Mouse (Mus musculus) lung, embryonic 14.5 days (tissue): Measurements from ENCODE around the gene Uggt1. TPM values are rescaled to one million over a fixed set of nuclear protein-coding genes. Genes with fewer than 3 reads are reported as not detected.
A peak's percentile ranks its signal among the peaks of the same experiment; 100 is the strongest.

Experiments used
- ATAC-seq: fragments of 200-750 bp; cut with Nextera tagmentation; 2 replicates; pipeline ENCODE4 v1.8.0; 2017; ENCODE audit warnings: mild to moderate bottlenecking, moderate TSS enrichment, moderate library complexity; ENCODE audit not compliant: insufficient read depth
- DNase-seq: peaks from one replicate; pipeline ENCODE4 v3.0.0-alpha.2; 2015
- H3K27ac ChIP-seq: fragments of 300-500 bp; sonication (generic); 2 replicates; pipeline ENCODE4 v1.5.1; 2014; ENCODE audit warnings: low read depth, mild to moderate bottlenecking, moderate library complexity
- H3K27me3 ChIP-seq: fragments of 300-500 bp; sonication (generic); 2 replicates; pipeline ENCODE4 v1.6.1; 2014; ENCODE audit warnings: low read length, control low read depth; ENCODE audit not compliant: insufficient read depth
- H3K36me3 ChIP-seq: fragments of 300-500 bp; sonication (generic); 2 replicates; pipeline ENCODE4 v1.6.1; 2014; ENCODE audit warnings: control low read depth; ENCODE audit not compliant: insufficient read depth
- H3K4me1 ChIP-seq: fragments of 300-500 bp; sonication (generic); 2 replicates; pipeline ENCODE4 v1.6.1; 2014; ENCODE audit warnings: antibody characterized with exemption, control low read depth; ENCODE audit not compliant: insufficient read depth
- H3K4me2 ChIP-seq: fragments of 300-500 bp; sonication (generic); 2 replicates; pipeline ENCODE4 v1.6.1; 2014; ENCODE audit warnings: mild to moderate bottlenecking
- H3K4me3 ChIP-seq: fragments of 300-500 bp; sonication (generic); 2 replicates; pipeline ENCODE4 v1.5.1; 2014; ENCODE audit warnings: low read depth, low read length
- H3K9ac ChIP-seq: fragments of 300-500 bp; sonication (generic); 2 replicates; pipeline ENCODE4 v1.6.1; 2014
- H3K9me3 ChIP-seq: fragments of 300-500 bp; sonication (generic); 2 replicates; pipeline ENCODE4 v1.6.1; 2016; ENCODE audit warnings: low read depth, low read length, control low read depth
- CTCF ChIP-seq: IDR thresholded peaks from 2 replicates; pipeline ENCODE4 v1.5.1; 2016; ENCODE audit warnings: antibody characterized with exemption, low read depth
- WGBS: fragments of 180-500 bp; shearing (Covaris S2); extraction: QIAGEN DNeasy Blood & Tissue Kit; methylation state at CpG from one replicate; pipeline ENCODE4 v1.1.7; 2014; 5-methylcytosine and 5-hydroxymethylcytosine counted together
- polyA plus RNA-seq: library from polyadenylated mRNA; unstranded; fragments of >200 nt; fragmentation: Nextera tagmentation; extraction: Ambion mirVana; gene quantifications from 2 replicates; pipeline ENCODE4 v1.2.1, GENCODE M21; 2014

Uggt1 gene
- polyA plus RNA-seq, 1 experiment from 2014 or later, result 80.4 TPM

DNA sequence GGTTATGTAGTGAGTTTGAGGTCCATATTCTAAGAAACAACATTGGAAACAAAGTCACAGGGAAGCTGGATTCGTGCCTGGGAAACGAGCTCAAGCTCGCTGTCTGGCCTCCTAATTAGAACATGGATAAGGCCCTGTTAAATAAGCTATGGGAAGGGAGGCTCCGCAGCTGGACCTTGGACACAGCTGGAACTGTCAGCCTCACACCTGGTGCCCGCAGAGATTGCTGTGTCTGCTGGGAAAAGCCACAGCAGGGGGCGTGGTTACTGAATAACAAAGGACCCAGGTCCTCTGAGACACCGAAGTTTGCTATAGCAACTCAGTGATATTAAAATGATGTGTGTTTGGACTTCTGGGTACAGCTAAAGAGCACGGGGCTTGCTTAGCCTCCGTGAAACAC lies 6.9 kb upstream of the Uggt1 start:
- Histone ChIP-seq H3K4me2 (no peak overlapping the region), H3K9ac (no peak overlapping the region), H3K9me3 (peaks cover 2% of the 10 kb centered on the region; the same call in 1 of the 2 replicates), H3K4me1 (no peaks in the 10 kb centered on the region), H3K36me3 (no peaks in the 10 kb centered on the region), H3K27ac (no peak overlapping the region), H3K27me3 (peaks cover 15% of the 10 kb centered on the region; the same call in 1 of the 2 replicates), H3K4me3 (no peak overlapping the region)
- DNase-seq (no peak), ATAC-seq (no peak)
- TF ChIP-seq CTCF, result no peak
- 10% methylated on average over 9 of the region's 9 CpGs for WGBS

DNA sequence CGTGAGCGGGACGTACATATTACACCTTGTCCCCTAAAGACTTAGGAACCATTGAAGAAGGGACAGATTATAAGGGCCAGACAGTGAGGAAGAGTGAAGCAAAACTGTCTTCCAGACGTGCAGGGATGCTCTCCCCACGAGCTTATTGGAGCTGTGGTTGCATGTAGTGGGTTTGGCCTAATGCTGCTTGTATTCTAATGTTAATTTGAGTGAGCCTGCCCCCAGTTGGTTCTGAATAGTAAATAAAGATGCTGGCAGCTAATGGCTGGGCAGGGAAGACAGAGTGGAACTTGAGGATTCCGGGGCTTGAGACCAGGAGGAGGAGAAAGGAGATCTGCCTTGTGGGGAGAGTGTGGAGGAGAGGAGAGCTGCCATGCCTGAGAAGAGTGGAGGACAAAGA lies 2.2 kb upstream of the Uggt1 start:
- no peak for TF ChIP-seq CTCF
- Histone ChIP-seq H3K9ac (no peak overlapping the region), H3K27ac (no peak overlapping the region), H3K4me1 (peaks cover 8% of the 10 kb centered on the region; the same call in 1 of the 2 replicates), H3K9me3 (no peaks in the 10 kb centered on the region), H3K36me3 (no peaks in the 10 kb centered on the region), H3K27me3 (no peaks in the 10 kb centered on the region), H3K4me2 (no peak overlapping the region), H3K4me3 (no peak overlapping the region)
- WGBS, result 56% methylated on average over 6 of the region's 6 CpGs
- no peak for DNase-seq
- ATAC-seq, result no peak

DNA sequence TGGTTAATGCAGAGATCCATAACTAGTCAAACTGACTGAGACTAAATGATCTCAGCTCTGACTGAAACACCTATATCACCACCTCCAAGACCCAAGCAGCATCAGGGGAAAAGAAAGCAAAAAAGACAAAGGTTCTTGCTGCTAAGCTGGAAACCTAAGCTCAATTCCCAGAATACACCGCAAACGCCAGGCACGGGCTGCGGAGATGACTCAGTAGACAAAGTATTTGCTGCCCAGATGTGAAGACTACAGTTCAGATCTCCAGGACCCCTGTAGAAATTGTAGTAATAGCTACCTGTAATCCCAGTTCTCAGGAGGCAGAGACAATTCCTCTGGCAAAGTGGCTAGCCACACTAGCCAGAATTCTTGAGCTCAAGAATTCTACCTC lies 302 bp upstream of the Uggt1 start:
- Histone ChIP-seq H3K27me3 (no peaks in the 10 kb centered on the region), H3K9ac (no peak overlapping the region), H3K4me1 (peaks cover 8% of the 10 kb centered on the region; the same call in 1 of the 2 replicates), H3K4me3 (peak overlapping the region; percentile 93; the same call in 1 of the 2 replicates), H3K4me2 (peak overlapping the region; percentile 86), H3K36me3 (no peaks in the 10 kb centered on the region), H3K9me3 (no peaks in the 10 kb centered on the region), H3K27ac (no peak overlapping the region)
- ATAC-seq, result no peak
- 79% methylated on average over 4 of the region's 4 CpGs for WGBS
- no peak for DNase-seq
- no peak for TF ChIP-seq CTCF

DNA sequence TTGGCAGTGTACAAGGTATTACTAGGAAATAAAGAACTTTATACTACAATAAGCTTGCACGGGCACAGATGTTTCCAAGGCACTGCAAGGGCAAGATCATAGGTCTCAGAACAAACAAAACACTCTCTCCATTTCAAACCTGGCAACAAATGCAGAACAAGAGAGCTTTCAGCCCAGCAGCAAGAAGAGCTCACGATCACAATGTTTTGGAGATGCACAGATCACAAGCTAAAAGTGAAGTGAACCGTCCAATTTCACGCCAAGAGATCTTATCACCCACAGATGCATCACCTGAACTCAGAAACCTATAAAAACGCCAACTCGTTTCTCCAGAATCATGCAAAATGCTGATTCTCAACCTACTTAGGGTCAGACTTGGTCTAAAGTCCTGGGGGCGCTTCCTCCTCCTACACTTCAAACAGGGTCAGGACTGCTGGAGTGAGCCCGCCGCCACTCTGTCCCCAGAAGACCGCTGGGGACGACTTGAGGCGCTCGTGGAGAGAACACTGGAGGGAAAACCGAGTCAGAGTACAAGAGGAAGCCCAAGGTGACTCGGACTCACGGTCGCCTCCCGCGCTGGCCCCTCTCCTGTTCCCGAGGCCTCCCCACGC lies 968 bp downstream of the Uggt1 start:
- no peak for TF ChIP-seq CTCF
- Histone ChIP-seq H3K9me3 (no peaks in the 10 kb centered on the region), H3K9ac (peak overlapping the region; percentile 85), H3K4me3 (peak overlapping the region; percentile 93), H3K27ac (peak overlapping the region; percentile 70), H3K36me3 (no peaks in the 10 kb centered on the region), H3K4me2 (peak overlapping the region; percentile 86), H3K27me3 (no peaks in the 10 kb centered on the region), H3K4me1 (peaks cover 8% of the 10 kb centered on the region; the same call in 1 of the 2 replicates)
- 2% methylated on average over 21 of the region's 21 CpGs for WGBS
- DNase-seq (no peak), ATAC-seq (no peak; the same call in 1 of the 2 replicates)

DNA sequence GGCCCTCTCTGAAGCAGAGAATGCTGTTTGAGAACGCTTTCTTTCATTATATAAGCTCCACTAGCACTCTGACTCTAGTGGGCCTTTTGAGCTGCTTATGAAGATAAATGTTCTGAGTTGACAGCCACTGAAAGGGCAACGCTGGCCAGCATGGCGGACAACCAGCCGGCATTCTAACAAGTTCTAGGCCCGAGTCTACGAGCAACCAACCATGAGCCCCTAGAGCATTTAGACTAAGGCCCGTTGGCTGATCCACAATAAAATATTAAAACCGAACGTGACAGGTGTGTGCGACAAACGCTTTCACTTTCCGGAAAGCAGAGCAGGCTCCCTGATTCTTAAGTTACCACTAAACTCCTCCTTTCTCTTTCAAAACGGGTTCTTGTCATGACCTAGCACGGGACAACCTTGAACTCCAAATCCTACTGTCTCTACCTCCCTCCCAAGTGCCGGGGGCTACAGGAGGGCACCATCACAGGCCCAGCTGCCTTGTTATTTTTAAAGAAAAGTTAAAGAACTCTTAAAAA lies 2.6 kb downstream of the Uggt1 start:
- H3K27ac ChIP-seq, result no peak overlapping the region

DNA sequence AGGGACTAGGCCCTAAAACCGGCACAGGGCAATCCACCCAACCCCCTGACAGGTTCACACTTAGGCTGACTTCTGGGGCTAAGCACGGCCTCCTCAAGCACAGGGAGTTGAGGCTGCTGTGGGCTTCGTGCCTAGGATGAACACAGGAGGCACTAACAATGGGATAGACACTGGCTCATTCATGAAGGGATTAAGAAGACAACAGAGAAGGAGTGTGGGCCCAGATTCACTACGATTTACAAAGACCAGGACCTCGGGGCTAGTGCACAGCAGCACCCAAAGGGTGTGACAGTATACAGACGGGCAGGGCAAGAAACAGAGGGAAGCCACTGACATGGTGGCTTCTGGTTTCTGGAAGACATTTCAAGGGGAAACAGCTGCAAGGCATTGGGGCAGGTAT lies 4.3 kb downstream of the Uggt1 start:
- H3K9me3 ChIP-seq, result no peaks in the 10 kb centered on the region
- WGBS, result 69% methylated on average over 6 of the region's 6 CpGs
- no peak for ATAC-seq

More for the DNA sequence above, 2.6 kb downstream of the Uggt1 start:
- H3K36me3 ChIP-seq, result no peaks in the 10 kb centered on the region
- TF ChIP-seq CTCF, result no peak
- H3K9ac ChIP-seq, result no peak overlapping the region
- ATAC-seq, result no peak
- H3K4me2 ChIP-seq, result no peak overlapping the region
- no peak overlapping the region for H3K4me3 ChIP-seq
- DNase-seq, result no peak
- no peaks in the 10 kb centered on the region for H3K27me3 ChIP-seq
- WGBS, result 81% methylated on average over 15 of the region's 15 CpGs
- peaks cover 8% of the 10 kb centered on the region; the same call in 1 of the 2 replicates for H3K4me1 ChIP-seq
- no peaks in the 10 kb centered on the region for H3K9me3 ChIP-seq

DNA sequence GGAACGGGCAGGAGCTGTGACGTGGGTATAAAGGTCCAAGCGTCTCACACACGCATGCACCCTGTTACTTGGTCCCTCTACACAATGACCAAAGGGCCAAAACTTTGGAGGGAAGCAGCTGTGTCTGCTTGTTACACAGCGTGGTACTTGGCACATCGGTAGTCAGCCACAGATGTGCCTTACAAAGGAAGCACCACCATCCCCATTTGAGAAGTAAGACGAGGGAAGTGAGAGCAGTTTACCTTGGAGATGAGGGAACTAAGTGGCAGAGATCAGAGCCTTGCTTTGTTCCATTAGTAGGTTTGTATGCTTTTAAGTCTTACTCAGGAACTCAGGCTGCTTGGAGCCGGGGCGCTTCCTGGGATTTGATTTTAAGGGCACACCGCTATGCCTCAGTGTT lies 5.1 kb downstream of the Uggt1 start:
- Histone ChIP-seq H3K4me1 (peaks cover 8% of the 10 kb centered on the region; the same call in 1 of the 2 replicates), H3K27me3 (no peaks in the 10 kb centered on the region), H3K4me3 (no peak overlapping the region), H3K4me2 (no peak overlapping the region), H3K27ac (no peak overlapping the region), H3K36me3 (peaks cover 9% of the 10 kb centered on the region; the same call in 1 of the 2 replicates), H3K9me3 (no peaks in the 10 kb centered on the region), H3K9ac (no peak overlapping the region)
- no peak for TF ChIP-seq CTCF
- no peak for DNase-seq
- WGBS, result 82% methylated on average over 10 of the region's 10 CpGs
- no peak for ATAC-seq

More for the DNA sequence above, 4.3 kb downstream of the Uggt1 start:
- no peak for DNase-seq
- Histone ChIP-seq H3K4me2 (no peak overlapping the region), H3K27ac (no peak overlapping the region), H3K27me3 (no peaks in the 10 kb centered on the region), H3K9ac (no peak overlapping the region), H3K4me3 (no peak overlapping the region), H3K36me3 (0 out of 2 replicates have a peak, but pooled peaks cover 1% of the 10 kb centered on the region), H3K4me1 (peaks cover 8% of the 10 kb centered on the region; the same call in 1 of the 2 replicates)
- TF ChIP-seq CTCF, result no peak
